In the genomic region with DNA sequence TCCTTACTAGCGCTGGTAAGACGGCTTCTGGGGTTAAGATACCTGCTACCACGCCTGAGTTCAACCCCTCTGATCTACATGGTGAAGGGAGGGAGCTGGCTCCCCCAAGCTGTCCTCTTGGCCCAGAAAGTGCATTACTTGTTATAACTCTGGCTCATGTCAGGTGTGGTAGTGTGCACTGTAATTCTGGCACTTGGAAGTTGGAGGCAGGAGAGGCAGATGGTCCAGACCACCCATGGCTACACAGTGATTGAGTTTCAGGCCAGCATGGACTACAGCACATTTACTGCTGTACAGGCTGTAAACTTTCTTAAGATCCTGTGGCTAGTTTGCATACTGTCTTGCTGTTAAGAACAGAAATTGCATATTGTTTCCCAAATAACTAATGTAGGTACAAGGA, we compare ENCODE assay signal across 20 mouse cellular contexts.
A peak's percentile ranks its signal among the peaks of the same experiment; 100 is the strongest.
DNase-seq lines count a peak whose midpoint lies in the region; ATAC-seq and TF ChIP-seq lines count a peak whose summit lies in the region.
"Had no signal": no experiment of that assay in that cellular context is flagged by ENCODE, and none has a peak within 500 bp of the region (broad histone marks: within the 10 kb centered on the region; RNA-seq: fewer than 3 reads in every experiment).

No protein-coding gene starts in this region.

- no peak overlapping the region for H3K27ac ChIP-seq in cerebellum, adult 2 months (ENCODE audit: insufficient read depth, low read length)
- H3K27ac ChIP-seq: embryonic facial prominence, embryonic 13.5 days; forebrain, embryonic 13.5 days; gastrocnemius, adult 2 months; heart, embryonic 10.5 days; hindbrain, embryonic 12.5 days had no signal

- ATAC-seq in cerebellum, adult (ENCODE audit: insufficient number of reproducible peaks, low FRiP score, low TSS enrichment) = 0 out of 2 replicates have a peak, but pooled peaks have one; percentile 31
- ATAC-seq: CD4-positive, CD25-positive, alpha-beta regulatory T cell, adult 4 months; forebrain, embryonic 13.5 days; hindbrain, embryonic 16.5 days had no signal

- TF ChIP-seq CTCF in cerebellum, adult 2 months (IDR thresholded peaks at IDR 0.05; ENCODE audit: borderline replicate concordance, insufficient read depth, low read depth, low read length) = no peak

- no peak for DNase-seq in cerebellum, postnatal 4 days (ENCODE audit: low spot score in 2 of 2)
- DNase-seq in cerebellum, adult 2 months = peak; percentile 31 to 61
- peak; percentile 69 to 78 for DNase-seq in cerebellum, postnatal 10 days
- no peak for DNase-seq in lung, postnatal 4 days
- no peak for DNase-seq in gastrocnemius, postnatal 14 days
- no peak for DNase-seq in heart, adult 18-20 months
- DNase-seq: adrenal gland, postnatal 10 days; B cell, adult 2 months; gastrocnemius, adult 2 months; gastrocnemius, postnatal 36 days; heart, postnatal 10 days; heart, postnatal 4 days; kidney, adult 11 months had no signal

- 20% methylated on average over 3 of the region's 3 CpGs for WGBS in cerebellum, adult 2 months

- TF ChIP-seq POLR2A in cerebellum, adult 2 months (IDR thresholded peaks at IDR 0.05; ENCODE audit: borderline replicate concordance, insufficient read depth, low read length) = no peak

- no peaks in the 10 kb centered on the region for H3K27me3 ChIP-seq in cerebellum, adult 2 months (ENCODE audit: control insufficient read depth, insufficient read depth, low read length)
- H3K27me3 ChIP-seq: embryonic facial prominence, embryonic 13.5 days; forebrain, embryonic 13.5 days; hindbrain, embryonic 12.5 days had no signal

- intact Hi-C loops in gastrocnemius, postnatal 14 days (cut with DNase I; ENCODE audit: low total_unique reads) = no loop called here

- H3K4me3 ChIP-seq in cerebellum, adult 2 months (replicated peaks; ENCODE audit: insufficient read depth, low read depth, low read length) = no peak overlapping the region
- H3K4me3 ChIP-seq: embryonic facial prominence, embryonic 13.5 days; forebrain, embryonic 13.5 days; gastrocnemius, adult 2 months; heart, embryonic 10.5 days; hindbrain, embryonic 12.5 days had no signal

- H3K4me1 ChIP-seq in cerebellum, adult 2 months (ENCODE audit: control insufficient read depth, insufficient read depth, low read length) = peaks cover 4% of the 10 kb centered on the region; the same call in 1 of the 2 replicates
- H3K4me1 ChIP-seq: embryonic facial prominence, embryonic 13.5 days; forebrain, embryonic 13.5 days; heart, embryonic 10.5 days; hindbrain, embryonic 12.5 days had no signal

Comparison
In these comparisons a context has a peak if more than half of its experiments do, and no peak if none do; other contexts are left out.
1. DNase-seq: peak in cerebellum, adult 2 months (2 of 2) and cerebellum, postnatal 10 days (2 of 2); none in cerebellum, postnatal 4 days (0 of 2), lung, postnatal 4 days (0 of 2), gastrocnemius, postnatal 14 days (single experiment) and heart, adult 18-20 months (0 of 2).